Mouse (Mus musculus) urinary bladder, adult 2 months (tissue): ENCODE measurements around the gene Wwox. TPM values are rescaled to one million over a fixed set of nuclear protein-coding genes. Genes with fewer than 3 reads are reported as not detected.

Experiments used
- DNase-seq: peaks from one replicate; pipeline ENCODE4 v3.0.0; 2022; ENCODE audit warnings: low spot score
- polyA plus RNA-seq: library from polyadenylated mRNA; depleted of rRNA; stranded (reverse); fragments of >200 nt; gene quantifications from 2 replicates; pipeline ENCODE4 v1.2.3, GENCODE M21; 2012

Gene Wwox
- polyA plus RNA-seq, 1 experiment = 7.9 TPM

DNA sequence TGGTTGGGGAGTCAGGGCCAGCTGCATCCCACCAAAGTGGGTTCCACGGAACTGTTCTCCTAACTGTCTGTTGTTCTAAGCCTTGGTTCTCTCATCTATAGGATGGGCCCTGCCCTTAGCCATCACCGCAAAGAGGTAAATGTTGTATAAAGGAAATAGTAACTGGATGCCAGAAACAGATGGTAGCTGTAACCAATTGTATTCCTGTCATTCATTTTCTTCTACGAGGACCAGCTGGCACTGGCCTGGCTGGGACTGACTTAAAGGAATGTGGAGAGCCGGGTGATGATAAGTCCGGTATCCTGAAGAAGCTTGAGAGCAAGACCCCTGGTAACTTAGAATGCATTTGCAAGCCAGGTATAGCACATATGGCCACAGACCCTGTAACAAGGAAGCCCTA is 451.0 kb downstream of the Wwox start:
- DNase-seq = no peak

DNA sequence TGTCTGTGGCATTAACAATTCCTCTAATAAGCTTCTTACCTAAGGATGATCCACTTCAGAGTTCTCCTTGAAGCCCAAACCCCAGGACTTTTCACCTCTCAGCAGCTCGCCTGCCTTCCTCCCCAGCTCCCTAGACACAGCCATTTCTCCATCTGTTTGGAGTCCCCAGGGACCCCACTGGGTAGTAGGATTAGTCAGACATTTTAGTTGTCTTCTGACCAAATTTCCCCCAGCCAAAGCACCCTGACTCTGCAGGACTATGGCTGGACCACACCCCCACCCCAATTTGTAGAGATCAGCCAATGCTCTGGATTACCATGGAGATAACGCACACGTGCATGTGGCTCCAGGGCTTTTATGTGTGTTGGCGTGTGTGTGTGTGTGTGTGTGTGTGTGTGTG is 451.8 kb downstream of the Wwox start:
- DNase-seq = no peak

DNA sequence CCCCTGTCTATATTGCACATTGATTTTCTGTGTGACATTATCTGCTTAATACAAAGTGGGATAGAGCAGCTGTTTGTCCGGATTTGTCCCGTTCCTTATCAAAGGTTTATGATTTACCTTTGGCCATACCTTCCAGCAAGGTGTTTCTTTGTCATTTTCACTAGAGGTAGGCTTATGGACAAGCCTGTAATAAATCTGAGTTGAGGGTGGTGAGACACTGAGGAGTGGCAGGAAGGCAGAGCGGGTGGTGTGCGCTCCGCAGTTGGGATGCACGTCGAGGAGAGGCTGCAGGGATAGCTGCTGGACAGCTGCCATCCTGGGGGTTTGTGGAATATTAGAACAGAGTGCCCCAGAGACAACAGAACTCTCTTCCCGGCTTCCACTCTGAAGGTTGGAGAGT is 458.0 kb downstream of the Wwox start:
- DNase-seq = no peak

- no peak for DNase-seq
Observed at GRCm38 (mm10) chr8:114899157-114899556, 459.7 kb downstream of the Wwox start.

DNA sequence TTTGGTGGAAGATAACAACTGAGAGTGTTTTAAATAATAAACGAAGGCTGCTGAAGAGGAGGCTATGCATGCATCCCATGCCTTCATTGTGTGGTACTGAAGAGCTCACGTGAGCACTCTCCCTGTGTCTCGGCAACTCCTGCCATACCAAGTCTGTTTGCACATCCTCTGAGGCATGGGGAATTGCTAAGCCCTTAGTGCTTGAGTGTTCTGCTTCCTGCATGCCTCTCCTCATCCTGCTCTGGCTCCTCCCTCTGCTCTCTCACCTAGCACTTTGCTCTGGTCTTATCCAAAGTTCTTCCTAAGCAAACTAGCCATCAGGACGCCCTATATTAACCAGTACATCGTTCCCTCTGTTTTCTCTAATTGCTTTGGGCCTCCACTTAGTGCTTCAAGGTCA is 463.1 kb downstream of the Wwox start:
- no peak for DNase-seq

GRCm38 (mm10) chr8:114908086-114908485 is 468.6 kb downstream of the Wwox start:
- DNase-seq = no peak

GRCm38 (mm10) chr8:114908589-114908988 is 469.1 kb downstream of the Wwox start:
- DNase-seq = no peak

DNA sequence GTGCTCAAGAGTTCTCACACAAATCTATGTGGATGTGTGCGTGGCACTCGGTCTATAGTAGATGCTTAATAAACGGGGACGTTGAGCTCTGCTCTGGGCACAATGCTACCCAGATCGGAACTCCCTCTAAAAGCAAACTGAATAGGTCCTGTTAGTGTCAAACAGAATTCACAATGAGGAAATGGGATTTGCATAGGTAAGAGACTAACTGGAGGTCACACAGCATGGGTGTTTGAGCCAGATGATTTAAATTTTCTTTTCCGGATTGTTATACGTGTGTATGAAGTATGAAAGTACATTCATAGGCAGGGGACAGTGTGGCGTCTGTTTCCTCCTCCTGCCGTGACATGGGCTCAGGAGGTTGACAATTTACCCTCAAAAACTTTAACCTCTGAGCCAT is 469.7 kb downstream of the Wwox start:
- no peak for DNase-seq

- no peak for DNase-seq
Observed at GRCm38 (mm10) chr8:114911031-114911580, 471.7 kb downstream of the Wwox start.

DNA sequence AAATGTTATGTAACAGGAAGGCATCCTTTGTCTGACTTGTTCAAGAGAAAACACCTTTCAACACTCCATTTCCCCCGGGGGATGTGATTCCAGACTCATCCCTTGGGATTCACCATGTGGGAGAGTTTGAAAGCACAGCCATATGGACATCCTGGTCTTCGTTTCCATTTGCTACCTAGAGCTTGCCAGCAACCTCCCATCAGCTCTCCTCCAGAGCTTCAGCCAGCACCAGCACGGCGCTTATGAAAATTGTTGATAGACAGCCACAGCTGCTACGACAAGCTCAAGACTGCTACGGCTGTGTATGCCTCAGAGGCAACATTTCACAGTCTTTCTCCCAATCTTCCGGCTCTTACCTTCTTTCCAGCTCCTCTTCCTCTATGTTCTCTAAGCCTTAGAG is 484.2 kb downstream of the Wwox start:
- DNase-seq = no peak

DNA sequence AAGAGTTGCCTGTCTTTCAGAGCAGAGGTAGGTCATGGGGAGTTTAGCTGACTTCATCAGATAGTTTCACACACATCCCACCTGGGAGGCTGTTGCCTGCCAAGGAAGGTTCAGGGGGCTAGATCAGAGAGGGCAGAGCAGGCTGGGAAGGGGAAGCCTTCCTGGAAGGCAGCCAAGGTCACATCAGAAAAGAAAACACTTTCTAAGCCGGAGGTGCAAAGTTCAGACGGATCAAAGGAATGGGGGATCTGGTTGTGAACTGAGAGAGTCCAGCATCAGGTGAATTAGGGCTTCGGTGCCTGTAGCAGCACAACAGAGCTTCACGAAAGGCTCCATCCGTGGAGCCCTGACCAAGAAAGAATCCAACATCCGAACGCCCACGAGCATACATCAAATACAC is 488.0 kb downstream of the Wwox start:
- DNase-seq = no peak

- no peak for DNase-seq
Observed at GRCm38 (mm10) chr8:114927917-114928316, 488.5 kb downstream of the Wwox start.

DNA sequence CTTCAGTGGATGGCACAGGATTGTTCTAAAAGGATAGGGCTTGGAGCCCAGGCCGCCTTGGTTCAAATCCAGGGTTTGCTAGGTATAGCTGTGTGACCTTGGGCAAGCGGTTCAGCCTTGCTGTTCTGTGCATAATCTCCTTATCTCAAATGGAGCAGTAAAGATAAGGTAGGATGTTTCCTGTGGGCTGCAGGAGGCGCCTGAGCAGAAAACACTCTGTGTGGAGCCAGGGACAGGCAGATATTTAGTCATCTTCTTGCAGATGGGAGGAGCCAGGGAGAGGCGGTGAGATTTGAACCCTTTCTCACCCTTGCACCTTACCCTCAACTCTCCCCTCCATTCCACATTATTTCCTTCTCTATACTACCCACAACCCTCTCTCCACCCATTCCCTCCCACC is 490.1 kb downstream of the Wwox start:
- DNase-seq = no peak

GRCm38 (mm10) chr8:114932071-114932630 is 492.7 kb downstream of the Wwox start:
- DNase-seq = no peak

GRCm38 (mm10) chr8:114933248-114933647 is 493.8 kb downstream of the Wwox start:
- no peak for DNase-seq

GRCm38 (mm10) chr8:114936887-114937286 is 497.4 kb downstream of the Wwox start:
- no peak for DNase-seq

- no peak for DNase-seq
Observed at GRCm38 (mm10) chr8:114939338-114939737, 499.9 kb downstream of the Wwox start.

- no peak for DNase-seq
Observed at GRCm38 (mm10) chr8:114941096-114941495, 501.6 kb downstream of the Wwox start.

DNA sequence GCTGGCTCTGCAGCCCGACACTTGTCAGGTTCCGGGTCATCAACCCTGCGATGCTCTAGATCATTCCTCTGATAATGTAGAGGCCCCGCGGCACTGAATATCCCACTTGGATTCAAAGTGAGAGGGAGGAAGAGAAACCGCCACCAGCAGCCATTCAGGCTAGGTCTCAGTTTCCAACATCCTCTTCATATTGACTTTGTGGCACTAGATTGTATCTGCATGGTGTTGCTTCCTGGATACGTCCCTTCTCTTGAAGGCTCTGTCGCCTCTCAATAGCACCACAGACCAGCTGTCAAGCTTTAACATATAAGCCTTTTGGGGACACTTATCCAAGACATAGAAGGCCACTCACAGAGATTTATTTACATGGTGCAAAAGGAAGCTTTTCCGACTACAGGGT is 502.2 kb downstream of the Wwox start:
- DNase-seq = no peak

- no peak for DNase-seq
Observed at GRCm38 (mm10) chr8:114947921-114948320, 508.5 kb downstream of the Wwox start.

GRCm38 (mm10) chr8:114956377-114957168 is 517.1 kb downstream of the Wwox start:
- no peak for DNase-seq

DNA sequence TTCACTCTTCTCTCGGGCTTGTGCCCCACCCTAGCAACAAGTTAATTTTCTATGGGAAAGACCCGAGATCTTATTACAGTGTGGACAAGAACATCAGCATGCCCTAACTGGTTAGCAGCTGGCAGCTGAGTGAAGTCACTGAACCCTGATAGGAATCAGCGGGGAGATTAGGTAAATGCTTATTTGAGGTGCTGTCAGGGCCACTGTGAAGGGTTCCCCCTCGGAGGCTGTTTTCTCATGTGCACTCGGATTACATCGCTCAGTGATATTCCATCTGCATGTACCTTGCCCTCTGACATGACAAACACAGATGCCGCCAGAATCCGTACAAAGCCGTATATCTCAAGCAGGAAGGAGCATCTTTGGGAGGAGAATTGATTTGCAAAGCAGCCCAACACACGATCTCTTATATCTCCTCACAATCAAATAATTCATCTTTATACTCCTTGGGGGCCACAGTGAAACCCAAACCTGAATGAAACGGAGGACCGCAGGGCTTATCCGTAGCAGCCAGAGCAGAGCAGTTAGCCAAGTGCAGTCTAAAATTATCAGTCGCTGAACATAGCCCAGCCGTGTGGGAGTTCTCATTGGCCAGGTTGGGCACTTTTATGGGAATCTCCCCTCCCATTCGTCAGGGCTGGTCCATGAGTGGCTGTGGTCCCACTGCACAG is 519.1 kb downstream of the Wwox start:
- DNase-seq = no peak

DNA sequence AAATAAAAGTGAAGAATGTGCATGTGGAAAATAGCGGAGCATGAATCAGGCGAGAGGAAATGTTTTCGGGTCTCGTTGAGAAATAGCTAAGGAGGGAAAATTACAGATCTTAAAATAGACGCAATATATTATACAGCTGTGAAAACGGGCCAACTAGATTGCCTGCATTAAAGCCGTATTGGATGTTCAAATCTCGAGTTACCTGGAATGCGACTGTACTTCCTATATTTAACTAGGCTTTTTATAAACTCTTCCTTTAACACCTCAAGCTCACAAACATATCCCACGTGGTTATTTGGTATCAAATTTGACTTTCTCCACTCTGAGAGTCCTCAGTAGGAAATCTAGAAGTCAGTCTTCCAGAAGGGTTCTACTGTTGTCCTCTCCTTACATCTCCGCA is 520.0 kb downstream of the Wwox start:
- no peak for DNase-seq
